Mouse (Mus musculus): ENCODE measurements around the gene Mtcl1. TPM values are rescaled to one million over a fixed set of nuclear protein-coding genes. Genes with fewer than 3 reads are reported as not detected.

Mtcl1 gene
- polyA plus RNA-seq (2015; fragmentation: Nextera tagmentation; extraction: Ambion mirVana) = 50.0 and 56.8 TPM in 2 replicates

GRCm38 (mm10) chr17:66449460-66450341, at the start of gene Mtcl1:
Mtcl1 (minus strand) TSS chr17:66449750.
- peak within 1 kb of the TSS; percentile 96 for H3K27ac ChIP-seq
- peak; percentile 88 for ATAC-seq
- H3K36me3 ChIP-seq = no peaks in the 10 kb centered on the region
- H3K27me3 ChIP-seq = no peaks in the 10 kb centered on the region
- H3K4me1 ChIP-seq (replicated peaks) = peaks cover 51% of the 10 kb centered on the region
- H3K4me3 ChIP-seq (replicated peaks) = peak within 1 kb of the TSS; percentile 90
- WGBS = under 1% methylated on average over 74 of the region's 76 CpGs
- H3K4me2 ChIP-seq (replicated peaks) = peak within 1 kb of the TSS; percentile 94
- no peaks in the 10 kb centered on the region for H3K9me3 ChIP-seq
- peak within 1 kb of the TSS; percentile 98 for H3K9ac ChIP-seq (replicated peaks)

GRCm38 (mm10) chr17:66498598-66498997, 49.0 kb upstream of the Mtcl1 start:
- no peak overlapping the region for H3K4me3 ChIP-seq (replicated peaks)
- H3K27ac ChIP-seq = no peak overlapping the region
- peaks cover 85% of the 10 kb centered on the region for H3K36me3 ChIP-seq
- H3K4me1 ChIP-seq (replicated peaks) = no peaks in the 10 kb centered on the region
- no peaks in the 10 kb centered on the region for H3K27me3 ChIP-seq
- 91% methylated on average over 14 of the region's 14 CpGs for WGBS
- no peaks in the 10 kb centered on the region for H3K9me3 ChIP-seq
- H3K4me2 ChIP-seq (replicated peaks) = no peak overlapping the region
- no peak for ATAC-seq
- no peak overlapping the region for H3K9ac ChIP-seq (replicated peaks)

DNA sequence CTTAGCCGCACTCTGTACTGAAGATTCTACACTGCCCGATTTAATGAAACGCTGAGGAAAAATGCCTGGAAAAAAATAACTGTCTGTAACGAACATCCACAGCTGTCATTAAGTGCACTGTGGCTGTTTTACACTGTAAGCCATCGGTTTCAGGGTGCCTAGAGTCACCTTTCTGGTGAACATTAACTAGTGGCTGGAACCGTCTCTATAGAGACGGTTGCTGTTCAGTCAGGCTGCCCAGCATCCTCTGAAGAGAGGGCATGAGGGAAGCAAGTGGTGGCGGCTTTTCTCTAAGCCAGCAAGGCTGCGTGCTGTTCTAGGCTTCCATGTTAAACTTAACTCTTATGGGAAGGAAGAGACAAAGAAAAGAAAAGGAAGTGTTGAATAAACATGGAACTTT, 47.0 kb upstream of the Mtcl1 start:
- no peak overlapping the region for H3K4me3 ChIP-seq (replicated peaks)
- H3K4me1 ChIP-seq (replicated peaks) = no peaks in the 10 kb centered on the region
- H3K27ac ChIP-seq = no peak overlapping the region
- H3K36me3 ChIP-seq = peaks cover 75% of the 10 kb centered on the region
- no peak overlapping the region for H3K4me2 ChIP-seq (replicated peaks)
- H3K9me3 ChIP-seq = no peaks in the 10 kb centered on the region
- no peaks in the 10 kb centered on the region for H3K27me3 ChIP-seq
- H3K9ac ChIP-seq (replicated peaks) = no peak overlapping the region
- WGBS = 94% methylated on average over 9 of the region's 9 CpGs
- ATAC-seq = no peak

- H3K36me3 ChIP-seq = peaks cover 16% of the 10 kb centered on the region
- H3K4me1 ChIP-seq (replicated peaks) = peaks cover 1% of the 10 kb centered on the region; the same call in 1 of the 2 replicates
- no peaks in the 10 kb centered on the region for H3K27me3 ChIP-seq
- ATAC-seq = peak; percentile 53; the same call in 1 of the 2 replicates
- WGBS = 45% methylated on average over 10 of the region's 10 CpGs
- no peaks in the 10 kb centered on the region for H3K9me3 ChIP-seq
- H3K9ac ChIP-seq (replicated peaks) = no peak overlapping the region
- no peak overlapping the region for H3K4me3 ChIP-seq (replicated peaks)
- H3K27ac ChIP-seq = no peak overlapping the region
- H3K4me2 ChIP-seq (replicated peaks) = no peak overlapping the region
Observed at GRCm38 (mm10) chr17:66490022-66490601, 40.6 kb upstream of the Mtcl1 start.

DNA sequence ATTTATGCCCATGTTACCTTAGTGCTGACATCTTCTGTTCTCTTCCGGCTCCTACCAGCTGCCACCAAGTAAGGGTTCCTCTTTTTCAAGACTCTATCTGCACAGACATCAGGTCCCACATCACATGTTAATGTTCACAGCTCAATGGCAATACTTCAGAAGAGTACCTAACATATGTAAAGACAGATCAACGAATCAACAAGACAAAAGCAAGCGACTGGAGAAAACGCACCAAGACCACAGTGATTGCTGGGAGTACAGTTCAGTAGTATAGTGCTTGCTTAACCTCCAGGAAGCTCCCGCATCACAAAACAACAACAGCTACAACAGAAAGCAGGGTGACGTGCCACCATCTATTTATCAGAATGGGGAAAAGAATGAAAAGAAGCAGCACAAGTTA, 37.0 kb upstream of the Mtcl1 start:
- no peak overlapping the region for H3K4me3 ChIP-seq (replicated peaks)
- no peak overlapping the region for H3K27ac ChIP-seq
- H3K4me1 ChIP-seq (replicated peaks) = peaks cover 10% of the 10 kb centered on the region
- no peak overlapping the region for H3K9ac ChIP-seq (replicated peaks)
- no peaks in the 10 kb centered on the region for H3K36me3 ChIP-seq
- ATAC-seq = no peak
- no peaks in the 10 kb centered on the region for H3K27me3 ChIP-seq
- WGBS = 91% methylated on average over 6 of the region's 6 CpGs
- H3K4me2 ChIP-seq (replicated peaks) = no peak overlapping the region
- H3K9me3 ChIP-seq = no peaks in the 10 kb centered on the region

- H3K4me1 ChIP-seq (replicated peaks) = peaks cover 17% of the 10 kb centered on the region
- no peak overlapping the region for H3K4me3 ChIP-seq (replicated peaks)
- H3K27ac ChIP-seq = no peak overlapping the region
- H3K9ac ChIP-seq (replicated peaks) = no peak overlapping the region
- H3K27me3 ChIP-seq = no peaks in the 10 kb centered on the region
- H3K9me3 ChIP-seq = no peaks in the 10 kb centered on the region
- ATAC-seq = 0 out of 2 replicates have a peak, but pooled peaks have one; percentile 15
- H3K36me3 ChIP-seq = no peaks in the 10 kb centered on the region
- 7% methylated on average over 11 of the region's 11 CpGs for WGBS
- H3K4me2 ChIP-seq (replicated peaks) = no peak overlapping the region
Observed at GRCm38 (mm10) chr17:66485742-66486141, 36.2 kb upstream of the Mtcl1 start.

- H3K4me1 ChIP-seq (replicated peaks) = peaks cover 24% of the 10 kb centered on the region
- no peak overlapping the region for H3K4me2 ChIP-seq (replicated peaks)
Observed at GRCm38 (mm10) chr17:66484965-66485364, 35.4 kb upstream of the Mtcl1 start.

DNA sequence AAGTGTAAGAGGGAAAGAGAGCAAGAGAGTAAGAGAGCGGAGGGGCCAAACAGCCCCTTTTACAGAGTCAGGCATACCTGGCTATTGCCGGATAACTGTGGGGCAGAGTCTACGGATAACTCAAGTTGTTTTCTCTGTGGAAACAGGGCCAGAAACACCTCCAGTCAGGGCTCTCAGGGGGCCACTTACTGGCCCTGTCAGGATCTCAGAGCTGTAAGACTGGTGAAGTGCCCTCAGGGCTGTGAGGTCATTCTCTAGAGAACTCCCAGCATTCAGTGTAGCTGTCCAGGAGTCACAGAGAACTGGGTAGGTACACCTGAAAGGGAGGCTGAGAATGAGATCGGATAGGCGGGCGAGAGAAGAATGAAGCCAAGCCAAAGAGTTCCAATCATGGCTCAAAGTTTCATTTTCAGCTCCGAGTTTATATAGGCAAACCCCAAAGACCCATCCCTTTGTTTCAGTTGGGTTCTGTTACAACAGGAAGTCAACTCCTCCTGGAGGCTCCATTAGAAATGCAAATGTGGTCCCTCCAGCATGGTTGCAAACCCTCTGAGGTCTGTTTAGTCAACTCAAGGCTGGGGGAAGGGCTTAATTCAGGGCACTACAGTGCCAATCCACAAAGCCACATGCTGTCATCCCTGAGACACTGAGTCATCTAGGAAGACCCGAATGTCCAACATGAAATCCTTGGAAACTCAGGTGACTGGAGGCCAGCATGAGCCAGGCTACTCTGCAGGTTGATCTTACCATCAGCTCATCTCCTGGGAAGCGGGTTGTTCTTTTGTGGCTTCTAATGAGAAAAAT, 34.3 kb upstream of the Mtcl1 start:
- Histone ChIP-seq H3K9ac (replicated peaks) (no peak overlapping the region), H3K4me1 (replicated peaks) (peaks cover 36% of the 10 kb centered on the region), H3K27me3 (no peaks in the 10 kb centered on the region), H3K4me3 (replicated peaks) (no peak overlapping the region), H3K27ac (no peak overlapping the region), H3K4me2 (replicated peaks) (no peak overlapping the region), H3K36me3 (no peaks in the 10 kb centered on the region), H3K9me3 (no peaks in the 10 kb centered on the region)
- no peak for ATAC-seq
- 73% methylated on average over 9 of the region's 9 CpGs for WGBS

More at GRCm38 (mm10) chr17:66484965-66485364, 35.4 kb upstream of the Mtcl1 start:
- Histone ChIP-seq H3K27me3 (no peaks in the 10 kb centered on the region), H3K9ac (replicated peaks) (no peak overlapping the region), H3K4me3 (replicated peaks) (no peak overlapping the region), H3K9me3 (no peaks in the 10 kb centered on the region), H3K36me3 (no peaks in the 10 kb centered on the region), H3K27ac (no peak overlapping the region)
- WGBS = 61% methylated on average over 2 of the region's 2 CpGs
- no peak for ATAC-seq

DNA sequence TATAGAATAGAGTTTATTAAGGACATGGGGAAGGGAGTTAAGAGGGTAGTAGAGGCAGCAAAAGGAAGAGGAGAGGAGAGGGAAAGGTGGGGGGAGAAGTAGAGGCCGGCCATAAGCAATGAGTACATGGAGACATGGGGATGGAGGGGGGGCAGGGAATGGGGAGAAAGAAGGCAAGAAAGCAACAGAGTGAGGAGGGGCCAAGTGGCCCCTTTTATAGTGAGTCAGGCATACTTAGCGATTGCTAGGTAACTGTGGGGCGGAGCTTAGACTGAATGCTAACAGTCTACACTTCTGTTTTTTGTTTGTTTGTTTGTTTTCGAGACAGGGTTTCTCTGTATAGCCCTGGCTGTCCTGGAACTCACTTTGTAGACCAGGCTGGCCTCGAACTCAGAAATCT, 31.7 kb upstream of the Mtcl1 start:
- ATAC-seq = no peak
- no peaks in the 10 kb centered on the region for H3K27me3 ChIP-seq
- no peak overlapping the region for H3K4me3 ChIP-seq (replicated peaks)
- H3K4me2 ChIP-seq (replicated peaks) = peak overlapping the region; percentile 43; the same call in 1 of the 2 replicates
- no peak overlapping the region; the same call in 1 of the 2 replicates for H3K9ac ChIP-seq (replicated peaks)
- H3K4me1 ChIP-seq (replicated peaks) = peaks cover 43% of the 10 kb centered on the region
- H3K36me3 ChIP-seq = no peaks in the 10 kb centered on the region
- H3K9me3 ChIP-seq = no peaks in the 10 kb centered on the region
- WGBS = 67% methylated on average over 5 of the region's 5 CpGs
- peak overlapping the region; percentile 93 for H3K27ac ChIP-seq

DNA sequence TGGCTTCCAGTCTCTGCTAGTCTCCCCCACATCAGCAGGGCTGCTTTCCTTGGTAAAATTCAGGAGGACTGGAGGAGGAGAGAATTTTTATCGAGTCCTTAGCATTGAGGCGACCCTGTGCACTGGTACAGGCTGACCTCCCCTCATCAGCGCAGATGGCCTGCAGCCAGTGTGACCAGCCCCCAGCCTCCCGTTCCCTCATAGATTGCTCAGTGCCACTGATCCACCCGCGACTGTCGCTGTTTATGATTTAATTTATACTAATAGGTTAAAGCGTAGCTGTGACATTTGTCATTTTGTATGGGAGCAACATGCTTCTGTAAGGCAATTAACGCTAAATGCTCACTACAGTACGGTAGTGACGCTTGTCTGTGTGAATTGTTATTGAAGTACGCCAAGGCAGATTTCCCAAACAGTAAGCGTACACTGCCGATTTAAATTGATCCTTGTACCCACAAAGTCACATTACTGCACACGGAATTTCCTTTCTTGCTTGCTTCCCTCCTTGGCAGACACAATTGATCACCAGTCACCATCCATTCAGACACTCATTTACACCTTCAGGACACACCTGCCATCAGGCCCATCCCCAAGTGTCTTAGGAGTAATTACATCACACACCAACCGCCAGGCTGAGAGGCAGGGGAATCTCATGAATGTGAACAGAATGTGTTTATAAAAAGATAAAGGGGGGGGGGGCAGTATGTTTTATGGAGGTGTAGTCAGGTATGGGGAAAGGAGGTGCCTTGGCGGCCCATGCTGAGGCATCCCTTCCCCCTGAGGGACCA, 31.1 kb upstream of the Mtcl1 start:
- Histone ChIP-seq H3K4me3 (replicated peaks) (no peak overlapping the region; the same call in 1 of the 2 replicates), H3K4me1 (replicated peaks) (peaks cover 43% of the 10 kb centered on the region), H3K36me3 (no peaks in the 10 kb centered on the region), H3K27ac (peak overlapping the region; percentile 93), H3K4me2 (replicated peaks) (peak overlapping the region; percentile 43), H3K9ac (replicated peaks) (peak overlapping the region; percentile 52), H3K27me3 (no peaks in the 10 kb centered on the region), H3K9me3 (no peaks in the 10 kb centered on the region)
- 9% methylated on average over 17 of the region's 17 CpGs for WGBS
- ATAC-seq = peak; percentile 59

DNA sequence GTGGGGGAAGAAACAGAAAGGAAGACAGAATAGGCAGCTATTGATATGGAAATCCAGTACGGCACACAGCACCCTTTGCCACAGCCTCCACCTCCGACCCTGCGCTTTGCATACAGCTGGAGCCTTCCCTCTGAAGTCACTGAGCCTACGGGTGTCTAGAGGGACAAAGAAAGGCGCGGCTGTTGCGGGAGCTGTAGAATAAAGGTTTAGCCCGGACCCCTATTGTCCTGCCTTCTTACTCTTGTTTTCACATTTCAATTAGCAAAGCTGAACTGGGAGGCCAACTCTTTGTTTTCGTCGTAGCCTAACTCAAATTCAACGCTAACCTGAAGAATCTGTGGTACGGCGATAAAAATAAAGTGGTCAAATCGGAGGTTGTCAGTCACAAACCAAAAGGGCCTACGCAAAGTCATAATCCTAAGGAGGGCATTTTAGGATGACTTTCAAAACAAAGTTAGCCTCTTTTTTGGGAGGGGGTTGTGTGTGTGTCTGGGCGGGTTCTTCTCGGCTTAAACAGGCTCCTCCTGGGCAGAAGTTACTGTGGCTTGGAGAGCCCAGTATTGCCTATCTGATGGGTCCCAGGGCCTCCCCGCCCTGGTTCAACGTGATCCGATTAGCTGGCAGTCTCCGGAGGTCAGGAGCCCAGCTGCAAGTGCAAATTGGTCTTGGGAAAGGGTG, 30.4 kb upstream of the Mtcl1 start:
- Histone ChIP-seq H3K4me3 (replicated peaks) (peak overlapping the region; percentile 16), H3K36me3 (no peaks in the 10 kb centered on the region), H3K27ac (peak overlapping the region; percentile 93), H3K4me2 (replicated peaks) (peak overlapping the region; percentile 43), H3K9ac (replicated peaks) (peak overlapping the region; percentile 52; the same call in 1 of the 2 replicates), H3K27me3 (no peaks in the 10 kb centered on the region), H3K9me3 (0 out of 2 replicates have a peak, but pooled peaks cover under 1% of the 10 kb centered on the region), H3K4me1 (replicated peaks) (peaks cover 40% of the 10 kb centered on the region)
- ATAC-seq = peak; percentile 93
- WGBS = 1% methylated on average over 21 of the region's 21 CpGs
